Mouse (Mus musculus) thymus, adult 2 months (tissue): ENCODE measurements at regions not wholly inside any gene's neighbourhood (a gene's known extent, or its start where the extent isn't known, plus 50 kb on each side); places are given as distances from the start of the nearest gene placed in this dataset.

Experiments used
- DNase-seq: peaks from one replicate; pipeline ENCODE4 v3.0.0; 2021
- H3K27ac ChIP-seq: fragments of 200-500 bp; 2 replicates; pipeline ENCODE4 v1.5.1; 2012; ENCODE audit warnings: low read length, control low read depth; ENCODE audit not compliant: control insufficient read depth, insufficient read depth
- H3K27me3 ChIP-seq: fragments of 200-500 bp; 2 replicates; pipeline ENCODE4 v1.6.1; 2012; ENCODE audit warnings: mild to moderate bottlenecking, low read length, moderate library complexity, mixed read lengths; ENCODE audit not compliant: control insufficient read depth, insufficient read depth
- H3K36me3 ChIP-seq: fragments of 200-500 bp; 2 replicates; pipeline ENCODE4 v1.6.1; 2012; ENCODE audit warnings: mild to moderate bottlenecking, low read length, moderate library complexity; ENCODE audit not compliant: control insufficient read depth, insufficient read depth
- H3K4me1 ChIP-seq: fragments of 200-500 bp; replicated peaks from 2 replicates; pipeline ENCODE4 v1.6.1; 2012; ENCODE audit warnings: low read length; ENCODE audit not compliant: control insufficient read depth, insufficient read depth
- H3K4me3 ChIP-seq: fragments of 200-500 bp; 2 replicates; pipeline ENCODE4 v1.5.1; 2012; ENCODE audit warnings: mild to moderate bottlenecking, low read length, control low read depth, moderate library complexity; ENCODE audit not compliant: control insufficient read depth, insufficient read depth
- CTCF ChIP-seq: fragments of 200-500 bp; IDR thresholded peaks from 2 replicates; pipeline ENCODE4 v1.5.1; 2012; ENCODE audit warnings: mild to moderate bottlenecking, control low read depth, low read length, moderate library complexity, borderline replicate concordance; ENCODE audit not compliant: control insufficient read depth, poor library complexity, insufficient read depth; ENCODE audit errors: extremely low read depth
- POLR2A ChIP-seq: fragments of 200-500 bp; IDR thresholded peaks from 2 replicates; pipeline ENCODE4 v1.6.1; 2012; ENCODE audit warnings: mild to moderate bottlenecking, low read length, control low read depth, moderate library complexity; ENCODE audit not compliant: control insufficient read depth, poor library complexity, insufficient read depth; ENCODE audit errors: extremely low read depth
- WGBS: fragments of 180-500 bp; shearing (Covaris S2); methylation state at CpG from one replicate; pipeline ENCODE4 v1.1.7; 2018; 5-methylcytosine and 5-hydroxymethylcytosine counted together

DNA sequence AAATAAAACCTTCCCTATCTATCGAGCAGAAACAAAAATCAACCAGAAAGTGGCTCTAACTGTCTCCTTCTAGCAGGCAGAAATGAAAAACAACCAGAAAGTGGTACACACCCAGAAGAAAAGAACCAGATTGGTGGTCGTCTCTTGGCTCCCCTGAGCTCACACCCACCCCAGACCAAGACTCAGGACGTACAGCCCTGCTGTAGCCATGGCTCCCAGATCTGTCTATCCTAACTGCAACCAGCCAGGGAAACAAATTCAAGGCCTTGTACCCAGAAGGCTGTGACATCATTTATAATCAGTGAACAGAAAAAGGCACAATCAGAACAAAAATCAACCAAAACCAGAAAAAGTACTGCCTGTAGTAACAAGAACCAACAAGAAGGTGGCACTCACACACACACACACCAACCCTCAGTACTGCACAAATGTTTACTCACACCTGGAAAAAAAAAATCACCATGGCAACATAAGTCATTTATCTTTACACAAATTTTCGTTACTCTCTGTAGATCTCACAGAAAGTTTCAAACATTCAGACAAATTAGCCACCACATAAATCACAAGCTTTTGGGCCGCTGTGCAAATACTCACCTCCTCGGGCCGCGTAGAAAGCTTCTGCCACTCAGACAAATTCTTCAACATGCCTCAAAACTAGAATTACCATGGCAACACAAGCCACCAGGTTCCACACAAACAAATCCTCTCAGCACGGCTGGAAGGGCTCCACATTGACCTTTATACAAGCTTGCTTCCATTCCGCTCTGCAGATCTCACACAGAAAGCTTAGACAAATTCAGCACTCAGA is 85.1 kb upstream of the Smlr1 start:
- H3K4me1 ChIP-seq = peaks cover 2% of the 10 kb centered on the region; the same call in 1 of the 2 replicates
- 29% methylated on average over 10 of the region's 10 CpGs for WGBS
- H3K27ac ChIP-seq = no peak overlapping the region
- H3K4me3 ChIP-seq = no peak overlapping the region
- DNase-seq = no peak
- TF ChIP-seq CTCF (no peak), POLR2A (no peak)
- H3K36me3 ChIP-seq = no peaks in the 10 kb centered on the region
- H3K27me3 ChIP-seq = no peaks in the 10 kb centered on the region

DNA sequence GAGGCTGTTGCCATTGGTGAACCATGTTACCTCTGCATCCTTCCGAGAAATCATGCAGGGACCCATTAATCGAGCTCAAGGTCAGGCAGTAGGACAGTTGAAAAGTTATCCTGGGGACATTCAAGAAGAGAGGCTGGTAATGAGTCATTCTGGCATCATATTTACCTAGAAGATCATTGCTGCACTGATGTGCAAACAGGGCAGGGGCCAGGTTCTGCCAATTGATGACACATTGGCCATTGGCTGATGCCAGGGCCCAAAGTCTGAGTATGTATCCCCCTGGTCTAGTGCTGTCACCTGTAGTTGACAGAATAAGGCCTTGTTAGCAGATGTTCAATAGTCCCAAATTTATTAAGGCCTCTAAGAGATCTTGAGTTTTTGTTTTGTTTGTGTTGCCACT is 83.6 kb upstream of the Smlr1 start:
- H3K36me3 ChIP-seq = no peaks in the 10 kb centered on the region
- H3K4me3 ChIP-seq = no peak overlapping the region
- peaks cover 2% of the 10 kb centered on the region; the same call in 1 of the 2 replicates for H3K4me1 ChIP-seq
- WGBS = 86% methylated on average over 2 of the region's 2 CpGs
- no peak for DNase-seq
- no peak for TF ChIP-seq CTCF
- TF ChIP-seq POLR2A = no peak
- H3K27me3 ChIP-seq = no peaks in the 10 kb centered on the region
- no peak overlapping the region for H3K27ac ChIP-seq

DNA sequence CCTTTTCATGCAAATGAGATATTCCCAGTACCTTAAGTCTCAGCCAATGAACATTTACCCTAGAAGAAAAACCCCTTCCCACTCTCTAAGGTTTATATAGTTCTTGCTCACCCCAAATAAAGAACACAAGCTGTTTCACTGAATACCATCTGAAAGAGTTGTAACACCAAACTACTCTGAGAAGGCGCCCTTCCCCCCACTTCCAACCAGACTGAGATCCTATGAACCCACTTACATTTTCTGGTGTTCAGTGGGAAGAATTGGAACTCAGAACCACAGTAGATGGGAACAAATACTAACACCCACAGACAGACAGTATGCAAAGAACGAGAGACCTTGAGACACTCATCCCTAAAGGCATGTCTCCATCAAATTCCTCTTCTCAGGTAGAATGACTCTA is 65.4 kb upstream of the Smlr1 start:
- no peak for DNase-seq
- Histone ChIP-seq H3K4me3 (no peak overlapping the region), H3K27me3 (no peaks in the 10 kb centered on the region), H3K4me1 (no peaks in the 10 kb centered on the region), H3K27ac (no peak overlapping the region), H3K36me3 (no peaks in the 10 kb centered on the region)
- TF ChIP-seq POLR2A = no peak
- TF ChIP-seq CTCF = no peak
- 90% methylated on average over 2 of the region's 2 CpGs for WGBS

DNA sequence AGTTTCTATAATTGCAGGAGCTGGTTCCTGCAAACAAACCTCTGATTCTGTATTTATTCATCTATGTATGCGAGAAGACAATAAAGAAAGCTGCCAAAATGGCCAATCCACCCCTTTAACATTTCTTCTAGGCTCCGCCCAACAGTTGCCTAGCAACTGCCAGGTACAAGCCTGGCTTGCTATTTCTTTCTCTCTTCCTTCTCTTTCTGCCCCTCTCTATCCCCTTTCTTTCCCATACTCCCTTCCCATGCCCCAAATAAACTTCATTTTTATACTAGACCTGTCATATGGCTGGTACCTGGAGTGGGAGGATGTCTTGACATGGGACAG is 53.2 kb upstream of the Smlr1 start:
- DNase-seq = no peak
- Histone ChIP-seq H3K27ac (no peak overlapping the region), H3K36me3 (no peaks in the 10 kb centered on the region), H3K4me1 (no peaks in the 10 kb centered on the region), H3K27me3 (no peaks in the 10 kb centered on the region), H3K4me3 (no peak overlapping the region)
- WGBS = 94% methylated on average over 2 of the region's 2 CpGs
- TF ChIP-seq CTCF = no peak
- no peak for TF ChIP-seq POLR2A

DNA sequence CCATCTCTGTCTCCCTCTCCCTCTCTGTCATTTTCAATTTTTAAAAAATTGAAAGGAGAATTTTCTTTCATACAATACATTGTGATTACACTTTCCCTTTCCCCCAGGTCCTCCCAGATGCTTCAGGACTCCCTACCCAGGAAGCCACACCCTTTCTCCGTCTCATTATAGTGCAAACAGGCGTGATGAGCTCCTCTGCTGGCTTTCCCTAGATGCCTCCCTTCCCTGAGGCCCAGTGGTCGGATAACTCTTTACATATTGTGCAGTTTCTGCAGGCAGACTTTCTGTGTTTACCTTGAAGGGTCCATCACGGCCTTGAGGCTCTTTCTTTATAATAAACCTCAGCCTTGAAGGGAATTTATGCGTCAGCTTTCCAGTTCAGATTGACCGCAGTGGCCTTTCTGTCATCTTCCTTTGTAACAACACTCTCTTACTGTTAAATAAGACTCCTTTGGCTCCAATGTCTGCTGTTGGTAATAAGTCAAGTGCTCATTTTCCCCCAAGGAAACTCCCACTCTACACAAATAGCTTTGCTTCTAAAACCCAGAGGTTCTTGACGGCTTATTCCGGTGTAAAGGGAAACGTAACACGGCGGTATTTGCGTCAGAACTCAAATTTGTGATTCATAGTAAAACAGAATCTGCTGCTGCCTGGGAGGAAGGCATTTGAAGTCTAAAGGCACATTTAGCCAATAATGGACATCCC is 52.7 kb upstream of the Smlr1 start:
- Histone ChIP-seq H3K27me3 (no peaks in the 10 kb centered on the region), H3K4me3 (no peak overlapping the region)

More for the DNA sequence above, 52.7 kb upstream of the Smlr1 start:
- Histone ChIP-seq H3K4me1 (no peaks in the 10 kb centered on the region), H3K27ac (no peak overlapping the region), H3K36me3 (no peaks in the 10 kb centered on the region)
- no peak for DNase-seq
- WGBS = 93% methylated on average over 12 of the region's 12 CpGs
- TF ChIP-seq CTCF = no peak
- TF ChIP-seq POLR2A = no peak
